Mouse (Mus musculus) lung, postnatal 36 days (tissue): Measurements from ENCODE around the gene Acoxl.

Experiments used
- DNase-seq: peaks from one replicate; pipeline ENCODE4 v3.0.0; 2022; ENCODE audit warnings: mixed read lengths

Acoxl gene

DNA sequence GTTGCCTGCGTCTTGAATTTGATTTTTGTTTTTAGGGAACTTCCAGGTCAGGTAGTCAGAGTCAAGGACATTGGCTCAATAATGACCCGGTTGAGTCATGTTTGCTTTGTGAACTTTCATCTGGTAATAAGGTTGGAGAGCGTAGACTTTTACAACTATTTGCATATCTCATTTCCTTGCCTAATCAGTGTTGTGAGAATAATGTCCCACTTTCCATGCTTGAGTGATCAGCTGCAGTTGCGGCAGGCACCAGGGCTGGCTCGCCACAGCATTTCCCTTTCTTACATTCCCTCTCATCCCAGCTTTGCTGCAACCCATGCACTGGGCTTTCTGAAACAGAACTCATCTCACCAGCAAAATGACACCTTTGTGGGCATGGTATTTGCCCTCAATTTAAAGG lies 59.0 kb downstream of the Acoxl start:
- DNase-seq, result peak; percentile 8

DNA sequence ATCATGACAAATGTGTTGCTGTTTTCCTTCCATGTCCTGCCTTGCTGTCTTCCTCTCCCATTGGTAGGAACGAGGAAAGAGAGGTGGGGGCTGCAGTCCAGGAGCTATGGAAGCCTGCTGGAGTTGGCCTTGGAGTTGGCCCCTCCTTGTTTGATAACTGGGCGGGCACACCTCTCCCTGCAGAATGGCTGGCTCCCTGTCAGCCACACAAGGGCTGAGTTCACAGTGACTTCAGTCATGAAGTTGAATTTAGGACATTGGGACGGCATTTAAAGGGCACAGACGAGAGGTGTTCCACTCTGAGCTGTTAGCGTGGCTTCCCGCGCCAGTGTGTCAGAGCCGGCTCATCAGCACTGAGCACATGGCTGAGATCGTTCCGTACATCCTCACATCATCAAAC lies 66.2 kb downstream of the Acoxl start:
- DNase-seq, result no peak

DNA sequence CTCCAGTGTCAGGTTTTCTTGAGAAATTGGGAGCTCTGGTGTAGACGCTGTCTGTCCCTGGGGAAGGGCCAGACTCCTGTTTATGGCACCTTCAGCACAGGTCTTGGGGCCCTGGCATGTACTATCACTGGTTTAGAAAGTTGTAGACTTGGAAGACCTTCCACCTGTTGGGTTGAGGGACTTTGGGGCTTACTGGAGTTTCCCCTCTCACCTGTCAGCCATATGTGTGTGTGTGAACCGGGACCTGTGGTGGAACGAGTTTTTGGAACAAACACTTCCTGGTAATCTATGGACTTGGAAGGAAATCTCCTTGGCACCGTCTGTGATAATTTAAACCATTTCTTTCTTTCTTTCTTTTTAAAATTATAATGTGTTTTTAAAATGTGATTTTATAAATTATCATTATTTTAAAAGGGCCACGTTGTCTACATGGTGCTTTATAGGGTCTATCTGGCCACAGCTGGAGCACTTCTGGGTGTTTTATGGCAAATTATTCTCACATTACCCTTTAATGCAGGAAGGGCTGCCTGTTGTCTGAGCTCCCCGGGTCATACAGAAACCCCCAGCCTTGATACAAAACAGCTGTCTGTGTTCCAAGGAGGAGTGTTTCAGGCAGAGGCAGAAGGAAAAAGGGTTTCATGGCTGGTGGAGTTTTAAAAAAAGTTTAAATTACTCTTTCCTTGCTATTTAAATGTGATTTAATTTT lies 68.5 kb downstream of the Acoxl start:
- DNase-seq, result no peak

DNA sequence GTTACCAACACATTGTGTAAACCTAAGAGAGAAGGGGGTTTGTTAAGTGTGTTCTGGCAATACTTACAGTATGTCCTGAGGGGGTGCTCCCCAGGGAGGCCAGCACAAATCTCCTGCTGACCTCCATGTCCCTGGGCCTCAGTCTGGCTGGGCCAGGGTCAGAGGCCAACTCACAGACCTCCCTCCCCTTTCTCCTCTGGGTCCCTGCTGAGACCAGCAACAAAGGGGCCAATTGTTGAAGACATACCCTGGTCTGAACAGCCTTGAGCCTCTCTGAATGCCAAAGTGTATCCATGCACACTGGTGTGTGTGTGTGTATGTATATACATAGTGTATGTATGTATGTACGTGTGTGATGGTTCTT lies 69.0 kb downstream of the Acoxl start:
- DNase-seq, result no peak

DNA sequence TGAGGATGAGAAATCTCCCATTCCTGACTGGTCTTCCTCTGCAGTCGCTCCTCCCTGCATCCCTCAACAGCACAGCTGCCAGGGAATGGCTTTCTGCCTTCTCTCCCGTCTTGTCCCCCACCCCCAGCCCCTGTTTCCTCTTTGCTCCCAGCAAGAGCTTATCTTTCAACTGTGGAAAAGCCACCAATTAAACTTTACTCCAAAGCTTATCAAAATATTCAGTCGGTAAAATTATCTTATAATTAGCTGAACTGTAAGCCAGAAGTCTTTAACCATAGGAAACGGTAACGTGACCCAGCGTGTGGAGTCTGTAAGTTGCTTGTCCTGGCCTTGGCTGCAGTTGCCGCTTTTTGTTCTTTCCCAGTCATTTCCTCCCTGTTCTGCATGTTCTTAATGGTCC lies 70.2 kb downstream of the Acoxl start:
- DNase-seq, result no peak

DNA sequence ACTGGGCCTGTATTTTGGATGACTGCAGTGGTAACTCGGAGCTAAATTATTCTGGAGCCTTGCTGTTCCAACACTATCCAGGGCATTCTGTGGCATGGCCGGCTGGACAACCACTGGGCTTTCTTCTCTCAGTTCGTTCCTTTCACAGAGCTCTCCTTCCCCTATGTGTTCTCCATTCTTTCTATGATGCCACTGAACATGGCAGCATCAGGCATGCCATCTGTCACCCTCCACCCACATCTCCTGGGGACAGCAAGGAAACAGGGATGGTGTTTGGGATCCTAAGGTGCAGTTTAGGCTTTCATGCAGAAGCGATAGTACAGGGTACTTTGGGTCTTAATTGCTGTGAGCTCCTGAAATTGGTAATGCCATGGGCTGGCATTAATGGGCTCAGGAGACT lies 71.1 kb downstream of the Acoxl start:
- DNase-seq, result no peak

DNA sequence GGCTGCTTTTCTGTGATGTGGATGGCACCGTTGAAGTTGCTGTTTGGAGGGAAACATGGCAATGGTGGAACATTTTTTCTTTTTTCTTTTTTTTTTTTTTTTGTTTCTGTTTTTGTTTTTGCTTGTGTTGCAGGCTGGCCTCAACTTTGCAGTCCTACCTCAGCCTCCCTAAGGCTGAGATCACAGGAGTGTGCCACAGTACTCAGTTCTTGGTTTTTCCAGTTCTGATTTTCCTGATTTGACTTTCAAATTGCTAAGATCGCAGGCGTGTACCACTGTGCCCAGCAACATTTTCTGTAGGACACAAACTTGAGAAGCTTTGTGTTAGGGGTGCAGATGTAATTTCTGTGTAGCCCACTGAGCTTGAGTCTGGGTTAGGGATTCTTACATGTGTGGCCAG lies 72.9 kb downstream of the Acoxl start:
- no peak for DNase-seq

DNA sequence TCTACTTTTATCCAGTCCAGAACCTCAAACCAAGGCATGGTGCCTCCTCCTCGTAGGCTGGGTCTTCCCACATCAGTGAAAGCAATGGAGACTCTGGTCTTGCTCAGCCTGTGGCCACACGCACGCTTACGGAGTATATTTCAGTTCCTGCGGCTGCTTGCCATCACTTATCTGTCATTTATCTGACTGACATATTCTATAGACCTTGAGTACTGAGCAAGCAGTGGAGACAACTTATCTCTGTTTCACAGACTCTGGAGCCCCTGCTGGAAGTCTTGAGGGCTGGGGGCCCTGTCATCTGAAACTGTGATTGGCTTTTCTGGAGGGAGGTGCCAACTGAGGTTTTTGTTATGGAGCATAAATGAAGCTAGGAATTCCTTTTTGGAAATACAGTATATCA lies 75.4 kb downstream of the Acoxl start:
- DNase-seq, result no peak

DNA sequence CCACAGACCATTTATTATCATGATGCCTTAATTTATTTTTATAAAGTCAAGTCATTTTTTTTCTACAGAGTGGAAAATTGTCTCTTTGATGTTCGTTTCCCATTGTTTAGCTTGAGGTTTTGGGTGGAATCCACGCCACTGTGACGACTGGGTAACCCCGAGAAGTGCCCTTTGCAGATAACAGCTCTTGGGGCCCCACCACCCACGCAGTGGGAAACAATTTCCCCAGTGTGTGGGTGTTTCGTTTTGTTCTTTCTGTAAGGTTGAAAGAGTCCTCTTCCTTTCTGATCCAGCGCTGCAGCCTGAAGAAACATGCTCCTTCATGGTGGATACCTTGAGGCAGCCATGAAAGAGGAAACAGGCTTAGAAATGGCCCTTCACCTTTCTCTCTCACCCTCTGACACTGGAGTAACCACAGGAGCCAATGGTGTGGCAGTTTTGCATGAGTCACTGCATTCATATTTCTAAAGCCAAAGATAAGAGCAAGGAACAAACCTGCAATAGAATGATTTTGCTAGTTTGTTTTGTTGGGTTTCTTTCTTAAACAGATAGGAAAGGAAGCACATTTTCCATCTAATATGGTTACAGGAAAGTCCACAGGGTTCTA lies 78.2 kb downstream of the Acoxl start:
- no peak for DNase-seq

DNA sequence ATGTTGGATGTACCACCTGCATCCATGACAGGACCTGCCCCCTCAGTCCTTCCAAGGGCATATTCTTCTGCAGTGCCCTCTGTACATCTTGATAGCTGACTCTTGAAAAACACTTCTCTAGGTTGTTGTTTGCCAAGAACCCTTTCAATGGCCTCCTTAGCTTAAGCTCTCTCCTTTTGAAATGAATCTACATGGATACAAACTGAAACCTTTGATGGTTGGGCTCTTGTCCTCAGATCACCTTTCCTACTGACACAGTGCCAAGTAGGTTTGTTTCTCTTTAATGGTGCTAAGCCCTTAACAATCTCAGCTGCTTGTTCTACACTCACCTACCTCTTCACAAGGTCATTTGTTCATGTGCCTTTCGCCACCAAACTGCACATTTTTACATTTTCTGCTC lies 81.1 kb downstream of the Acoxl start:
- peak; percentile 80 for DNase-seq

DNA sequence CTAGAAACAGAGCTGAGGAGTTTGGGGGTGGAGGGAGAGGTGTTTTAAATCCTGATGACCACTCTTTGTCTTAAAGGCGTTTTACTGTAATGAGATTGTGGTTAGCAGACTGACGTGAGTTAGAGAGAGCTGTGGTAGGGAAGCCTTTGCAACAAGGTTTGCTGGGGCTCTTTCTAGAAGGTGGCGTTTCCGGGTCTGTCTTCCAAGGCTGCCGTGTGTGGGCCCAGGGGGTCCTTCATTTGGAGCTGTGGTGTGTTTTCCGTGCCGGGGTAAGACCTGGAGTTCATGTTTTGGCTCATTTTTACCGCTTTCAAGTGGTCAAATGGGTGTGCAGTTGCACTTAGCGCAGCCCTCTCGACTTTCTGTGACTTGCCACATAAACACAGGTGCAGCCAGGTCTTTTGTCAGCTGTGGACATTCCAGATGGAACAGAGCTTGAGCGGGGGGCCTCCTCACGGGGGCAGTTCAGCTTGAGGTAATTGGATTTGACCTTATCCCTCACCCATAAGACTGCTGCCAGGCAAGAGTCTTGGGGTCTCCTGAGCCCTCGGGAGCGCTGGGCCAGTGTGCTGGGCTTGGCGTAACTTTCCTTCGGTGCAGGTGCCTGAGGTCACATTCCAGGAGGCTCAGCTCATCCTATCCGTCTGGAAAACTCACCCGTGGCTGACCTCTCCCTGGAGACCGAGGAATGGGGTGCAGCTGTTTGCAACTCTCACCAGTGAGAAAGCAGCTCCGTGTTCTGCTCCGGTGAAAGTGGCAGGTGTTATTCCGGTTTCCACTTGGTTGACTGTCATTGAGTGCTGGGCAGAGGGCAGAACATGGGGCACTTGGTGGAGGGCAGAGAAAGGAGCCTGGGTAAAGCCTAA lies 83.6 kb downstream of the Acoxl start:
- DNase-seq, result no peak

DNA sequence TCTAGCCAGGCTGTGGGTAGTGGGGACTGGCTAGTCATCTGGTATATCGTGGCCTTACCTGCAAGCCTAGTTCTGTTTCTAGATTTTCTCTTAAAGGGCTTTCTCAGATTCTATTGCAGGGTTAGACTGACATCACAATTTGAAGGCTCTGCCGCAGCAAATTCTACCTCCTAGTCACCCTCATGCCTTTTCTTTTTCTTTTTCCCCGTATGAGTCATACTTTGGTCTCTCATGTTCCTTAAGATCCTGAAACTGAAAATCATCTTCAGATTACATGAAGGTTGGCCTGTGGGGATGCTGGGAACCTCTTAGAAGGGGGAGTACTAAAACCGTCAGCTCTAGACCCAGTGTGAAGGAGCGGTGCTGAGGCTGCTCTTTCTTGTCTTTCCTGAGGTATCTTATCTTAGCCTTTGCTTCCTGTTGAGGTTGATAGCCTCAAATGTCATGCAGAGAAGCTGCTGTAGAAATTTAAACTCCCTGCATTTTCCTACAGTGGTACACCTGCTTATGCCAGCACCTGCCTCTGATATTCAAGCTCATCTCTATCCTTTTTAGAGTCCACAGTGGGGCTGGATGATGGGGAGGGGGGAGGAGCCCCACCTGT lies 84.5 kb downstream of the Acoxl start:
- no peak for DNase-seq

DNA sequence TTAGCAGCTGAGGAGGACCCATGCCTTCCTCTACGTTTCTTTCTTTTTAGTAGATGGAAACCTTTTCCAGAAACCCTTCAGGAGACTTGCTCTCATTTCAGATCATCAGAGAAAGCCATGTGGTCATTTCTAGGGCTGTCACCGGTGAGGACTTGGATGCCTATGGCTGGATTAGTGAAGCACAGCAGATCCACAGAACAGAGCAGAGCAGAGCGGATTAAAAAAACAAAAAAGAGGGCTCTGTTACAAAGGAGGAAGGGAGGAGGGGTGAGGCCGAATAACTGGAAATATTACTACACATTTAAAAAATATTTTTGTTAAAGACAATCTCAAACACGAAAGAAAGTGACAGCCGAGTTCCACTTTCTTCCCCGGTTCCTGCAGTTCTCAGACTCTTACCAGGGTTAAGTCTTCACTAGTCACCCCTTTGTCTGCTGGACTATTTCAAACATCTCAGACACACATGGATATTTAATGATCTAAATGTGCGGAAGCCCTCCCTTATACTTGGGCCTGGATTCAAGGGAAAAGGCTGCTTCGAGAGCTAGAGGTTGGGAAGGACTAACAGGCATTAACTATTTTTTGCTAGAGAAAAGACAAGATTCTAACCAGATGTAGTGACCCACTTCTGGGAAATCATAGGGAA lies 88.1 kb downstream of the Acoxl start:
- no peak for DNase-seq

DNA sequence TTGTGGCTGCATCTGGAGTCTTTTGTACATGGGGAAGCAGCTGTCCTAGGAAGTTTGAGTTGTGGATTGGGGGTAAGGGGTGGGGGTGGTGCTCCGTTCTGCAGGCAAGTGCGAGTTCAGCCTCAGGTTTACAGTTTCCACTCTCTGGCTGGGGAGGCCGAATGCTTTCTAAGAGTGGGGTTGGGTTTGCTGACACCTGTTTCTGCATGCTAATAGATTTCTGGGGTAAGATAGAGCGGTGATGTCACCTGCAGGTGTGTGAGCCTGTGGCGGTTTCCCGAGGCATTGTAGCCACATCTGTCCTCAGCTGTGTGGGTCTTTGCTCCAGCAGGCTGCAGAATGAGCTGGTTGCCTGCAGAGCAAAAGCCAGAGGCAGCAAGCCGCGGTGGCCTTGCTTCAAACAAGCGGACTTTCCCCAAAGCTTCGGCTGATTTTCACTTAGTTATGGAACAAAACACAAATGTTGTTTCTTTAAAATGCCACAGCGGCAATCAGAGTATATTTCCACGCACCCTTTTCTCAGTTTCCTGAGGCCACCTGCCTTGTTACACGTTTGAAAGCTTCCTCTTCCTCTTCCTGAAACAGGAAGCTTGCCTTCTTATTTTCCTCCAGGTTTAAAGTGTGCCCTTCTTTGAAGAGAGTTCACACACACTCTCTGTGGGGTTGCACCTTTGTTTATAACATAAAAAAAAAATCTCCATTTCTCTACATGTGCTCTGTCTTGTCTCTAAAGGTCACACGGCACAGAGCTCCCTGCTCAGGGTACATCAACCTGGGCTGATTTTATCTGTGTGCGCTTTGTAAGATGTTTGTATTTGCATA lies 89.0 kb downstream of the Acoxl start:
- no peak for DNase-seq

DNA sequence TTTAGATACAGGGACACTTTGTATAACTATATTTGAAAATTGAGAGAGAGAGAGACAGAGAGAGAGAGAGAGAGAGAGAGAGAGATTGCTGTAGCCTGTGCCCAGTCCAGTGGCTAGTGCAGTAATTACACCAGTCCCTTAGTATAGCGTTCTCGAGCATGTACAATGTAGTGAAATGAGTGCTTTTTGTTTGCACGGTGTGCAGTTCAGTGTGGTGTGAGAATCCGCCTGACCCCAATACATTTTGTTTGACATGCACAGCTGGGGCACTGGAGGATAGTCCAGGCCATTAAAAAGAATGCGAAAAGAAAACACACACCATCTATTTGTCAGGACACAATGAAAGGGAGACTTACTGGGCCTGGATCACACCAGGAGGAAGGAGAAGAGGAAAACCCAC lies 89.6 kb downstream of the Acoxl start:
- DNase-seq, result no peak

DNA sequence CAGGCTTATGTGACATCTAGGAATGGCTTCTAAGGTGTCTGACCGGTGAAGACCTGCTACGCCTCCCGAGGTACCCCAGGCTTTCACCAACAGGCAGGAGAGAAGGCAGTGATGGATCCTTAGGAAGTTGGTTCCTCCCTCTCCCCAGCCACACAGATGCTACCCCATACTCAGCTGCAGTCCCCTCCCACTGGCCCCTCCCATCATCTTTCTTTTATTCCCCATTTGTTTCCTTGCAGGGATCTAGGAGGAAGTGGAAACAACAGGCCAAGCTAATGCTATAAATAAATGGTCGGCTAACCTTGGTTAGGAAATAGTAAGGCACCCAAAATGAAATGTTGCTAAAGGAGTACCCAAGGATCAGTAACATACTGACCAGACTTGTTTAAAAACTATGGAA lies 90.2 kb downstream of the Acoxl start:
- DNase-seq, result no peak

DNA sequence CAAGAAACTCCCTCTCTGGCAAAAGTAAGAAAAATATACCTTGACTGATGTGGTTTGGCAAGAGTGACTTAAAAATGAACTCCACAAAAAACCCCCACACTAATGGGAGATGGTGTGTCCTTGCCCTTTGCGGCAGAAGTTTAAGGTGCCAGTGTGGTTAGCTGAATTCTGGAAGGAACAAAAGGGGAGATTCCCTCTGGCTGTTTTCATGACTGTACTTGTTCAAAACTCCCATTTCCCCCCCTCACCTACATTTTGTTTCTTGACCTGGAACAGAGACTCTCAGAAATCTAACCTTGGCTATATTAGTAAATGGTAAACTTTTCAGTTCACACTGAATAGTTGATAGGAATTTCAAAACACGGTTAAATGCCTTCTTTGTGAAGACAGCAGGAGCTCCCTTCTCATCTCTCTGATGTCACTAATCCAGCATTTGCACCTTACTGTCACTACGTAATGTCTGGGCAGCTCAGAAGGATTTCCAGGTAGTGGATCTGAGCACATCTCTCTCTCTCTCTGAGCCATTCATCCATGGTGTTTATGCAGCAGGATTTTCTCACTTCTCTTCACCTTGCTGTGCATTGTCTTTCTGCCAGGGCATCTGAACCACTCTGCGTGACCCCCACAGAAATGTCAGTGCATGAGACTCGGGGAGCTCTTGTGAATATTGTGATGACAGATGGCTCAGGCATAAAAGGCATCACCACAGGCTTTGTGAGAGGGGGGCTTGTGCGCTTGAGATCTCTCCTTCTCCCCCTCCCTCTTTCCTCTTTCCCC lies 91.5 kb downstream of the Acoxl start:
- no peak for DNase-seq

DNA sequence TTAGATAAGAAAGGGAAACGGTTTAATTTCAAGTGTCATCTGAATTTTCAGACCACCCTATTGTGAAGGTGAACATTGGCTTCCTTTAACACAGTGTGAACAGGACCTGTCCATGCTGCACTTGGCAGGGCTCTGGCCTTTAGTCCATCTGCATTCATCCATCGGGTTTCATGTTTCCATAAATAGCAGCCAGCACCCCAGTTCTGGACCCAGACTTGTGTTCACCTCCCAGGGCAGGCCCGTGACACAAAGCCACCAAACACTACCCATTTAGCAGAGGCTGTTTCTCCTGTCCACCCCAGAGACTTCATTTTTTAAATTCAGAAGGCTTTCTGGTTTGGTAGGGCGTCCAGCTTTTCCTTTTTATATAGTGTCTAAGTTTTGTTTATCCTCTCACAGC lies 92.9 kb downstream of the Acoxl start:
- no peak for DNase-seq

DNA sequence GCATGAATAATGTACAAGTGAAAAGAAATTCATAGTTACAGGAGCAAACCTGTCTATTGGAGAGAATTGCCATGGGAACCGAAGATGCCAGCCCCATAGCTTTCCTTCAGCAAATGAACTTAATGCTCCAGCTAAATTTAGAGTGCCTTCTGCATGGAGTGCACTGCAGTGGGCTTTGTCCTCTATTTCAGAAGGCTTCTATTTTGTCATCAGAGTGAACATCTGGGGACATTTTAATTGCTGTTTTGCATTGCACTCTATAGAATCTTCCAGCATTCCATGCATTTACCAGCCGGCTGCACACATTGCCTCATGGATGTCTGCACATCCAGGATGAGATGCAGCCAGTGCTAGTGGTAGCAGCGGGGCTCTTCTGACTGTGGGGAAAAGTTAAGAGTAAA lies 94.9 kb downstream of the Acoxl start:
- DNase-seq, result no peak

DNA sequence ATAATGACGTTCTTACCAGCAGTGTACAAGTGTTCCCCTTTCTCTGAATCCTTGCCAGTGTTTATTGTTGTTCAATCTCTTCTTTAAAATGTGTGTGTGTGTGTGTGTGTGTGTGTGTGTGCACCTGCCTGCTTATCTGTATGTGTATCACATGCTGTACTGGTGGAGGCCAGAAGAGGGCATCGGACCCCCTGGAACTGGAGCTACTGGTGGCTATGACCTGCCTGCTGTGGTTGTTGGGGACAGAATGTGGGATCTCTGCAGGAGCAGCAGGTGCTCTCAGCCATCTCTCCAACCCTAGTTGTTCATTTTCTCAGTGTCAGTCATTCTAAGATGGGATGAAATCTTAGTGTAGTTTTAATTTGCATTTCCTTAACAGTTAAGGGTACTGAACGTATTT lies 98.4 kb downstream of the Acoxl start:
- no peak for DNase-seq

DNA sequence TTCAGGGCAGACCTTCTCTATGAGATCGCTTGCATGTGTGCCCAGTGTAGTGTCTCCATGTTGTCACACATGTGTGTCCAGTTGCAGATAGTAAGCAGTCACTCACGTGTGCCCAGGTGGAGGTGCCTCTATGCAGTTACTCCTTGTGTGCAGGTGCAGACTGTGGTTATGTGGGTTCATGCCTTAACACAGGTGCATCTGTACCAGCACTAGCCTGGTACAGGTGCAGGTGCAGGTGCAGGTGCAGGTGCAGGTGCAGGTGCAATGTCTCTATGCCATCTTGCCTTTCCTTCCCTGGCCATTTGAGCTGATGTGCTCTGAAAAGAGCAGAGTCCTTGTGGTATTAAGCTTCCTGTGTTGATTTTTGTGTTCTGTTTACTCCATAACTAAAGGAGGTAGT lies 100.5 kb downstream of the Acoxl start:
- DNase-seq, result no peak

DNA sequence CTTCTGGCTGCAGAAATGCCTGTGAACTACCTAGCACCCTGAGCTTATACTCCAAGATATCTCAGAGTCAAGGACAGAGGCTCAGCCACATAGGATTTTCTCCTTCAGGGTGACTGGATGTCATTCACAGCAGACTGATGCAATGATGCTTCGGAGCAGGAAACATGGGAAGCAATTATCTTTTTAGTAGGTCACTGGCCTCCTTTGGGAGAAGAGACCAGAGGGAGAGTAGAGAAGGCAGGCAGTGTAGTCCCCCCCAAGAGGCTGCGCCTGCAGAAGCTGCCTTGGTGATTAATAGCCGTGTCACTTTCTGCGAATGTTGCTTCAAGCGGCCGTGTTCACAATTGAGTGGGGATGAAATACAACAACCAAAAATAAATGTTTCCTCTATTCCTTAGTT lies 121.9 kb downstream of the Acoxl start:
- no peak for DNase-seq
